Mouse (Mus musculus): ENCODE measurements around the gene Fastkd5. TPM values are rescaled to one million over a fixed set of nuclear protein-coding genes. Genes with fewer than 3 reads are reported as not detected.
A peak's percentile ranks its signal among the peaks of the same experiment; 100 is the strongest.
"Not testable (repeated sequence)": the region's sequence is repeated elsewhere in the genome, so short reads cannot be mapped to it uniquely, and the experiment has no call there.

Fastkd5 gene
- 1 to 10 TPM; 7.7 to 8.5 TPM for total RNA-seq (2021)

- intact Hi-C loops (cut with DNase I), result no loop called here
Measured at GRCm38 (mm10) chr2:130629839-130630203, at the start of gene Fastkd5, which contains the start of gene Ubox5. TSS of gene Fastkd5 (minus strand) at chr2:130630027. TSS of gene Ubox5 (minus strand) at chr2:130630038.

DNA sequence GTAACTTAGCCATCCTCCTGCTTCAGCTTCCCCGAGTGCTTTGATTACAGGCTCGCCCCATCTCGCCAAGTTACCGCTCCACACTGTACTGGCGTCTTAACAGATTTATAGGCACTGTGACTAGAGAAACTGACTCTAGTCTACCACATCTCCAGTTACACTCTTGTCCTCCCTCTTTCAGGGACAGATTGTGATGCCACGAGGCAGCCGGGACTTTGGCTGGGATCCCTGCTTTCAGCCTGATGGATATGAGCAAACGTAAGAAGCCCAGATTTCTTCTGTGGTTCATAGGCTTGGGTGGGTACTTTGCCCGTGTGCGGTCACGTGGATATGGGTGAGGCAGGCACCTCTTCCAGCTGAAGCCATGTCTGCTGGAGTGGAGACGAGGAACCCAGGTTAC lies 49.3 kb upstream of the Fastkd5 start:
- DNase-seq (ENCODE audit: low spot score), result no peak

More at GRCm38 (mm10) chr2:130629839-130630203, at the start of gene Fastkd5, which contains the start of gene Ubox5:
- peak; percentile 72 for DNase-seq (ENCODE audit: low spot score)

DNA sequence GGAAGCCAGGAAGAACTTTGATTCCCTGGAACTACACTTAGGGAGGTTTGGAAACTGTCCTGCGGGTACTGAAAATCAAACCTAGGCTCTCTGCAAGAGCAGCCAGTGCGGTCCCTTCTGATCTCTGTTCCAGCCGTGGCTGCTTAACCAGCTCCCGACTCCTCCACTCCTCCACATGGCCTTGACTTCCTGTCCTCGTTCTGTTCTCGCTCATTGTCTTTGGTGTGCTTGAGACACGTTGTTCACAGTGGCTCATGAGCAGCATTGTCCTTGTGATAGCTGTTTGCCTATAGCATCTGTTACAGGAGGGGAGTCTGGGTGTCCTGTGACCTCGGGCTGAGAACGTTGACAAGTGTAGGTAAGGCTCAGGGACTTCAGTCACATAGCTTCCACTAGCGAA lies 47.4 kb upstream of the Fastkd5 start:
- DNase-seq (ENCODE audit: low spot score), result no peak
- intact Hi-C loops (cut with DNase I), result no loop called here

More for the DNA sequence above, 49.3 kb upstream of the Fastkd5 start:
- intact Hi-C loops (cut with DNase I), result no loop called here

DNA sequence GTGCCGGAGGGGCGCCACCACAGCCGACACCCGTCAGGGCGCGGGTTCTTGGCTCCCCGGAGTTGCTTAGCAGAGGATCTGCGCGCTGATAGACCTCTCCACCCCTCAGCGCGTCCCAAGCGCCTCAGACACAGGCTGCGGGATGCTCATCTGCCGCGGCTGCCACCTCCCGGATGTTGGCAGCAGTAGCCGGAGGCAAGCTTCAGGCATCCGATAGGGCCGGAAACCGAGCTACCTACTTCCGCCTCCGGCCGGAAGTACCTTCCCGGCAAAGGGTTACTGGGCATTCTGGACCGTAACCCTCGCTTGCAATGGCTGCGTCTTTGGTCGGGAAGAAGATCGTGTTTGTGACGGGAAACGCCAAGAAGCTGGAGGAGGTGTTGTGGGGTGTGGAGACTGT lies 37.7 kb upstream of the Fastkd5 start, which contains the start of gene Itpa:
TSS of gene Itpa (plus strand) at position 52 of the 400 bp plus-strand sequence.
- intact Hi-C loops (cut with DNase I), result loop anchor here (10.0 kb wide), 1 partner anchor 243 kb away; the partner anchor contains the start of genes Pced1a and Vps16
- DNase-seq (ENCODE audit: low spot score), result peak; percentile 78

DNA sequence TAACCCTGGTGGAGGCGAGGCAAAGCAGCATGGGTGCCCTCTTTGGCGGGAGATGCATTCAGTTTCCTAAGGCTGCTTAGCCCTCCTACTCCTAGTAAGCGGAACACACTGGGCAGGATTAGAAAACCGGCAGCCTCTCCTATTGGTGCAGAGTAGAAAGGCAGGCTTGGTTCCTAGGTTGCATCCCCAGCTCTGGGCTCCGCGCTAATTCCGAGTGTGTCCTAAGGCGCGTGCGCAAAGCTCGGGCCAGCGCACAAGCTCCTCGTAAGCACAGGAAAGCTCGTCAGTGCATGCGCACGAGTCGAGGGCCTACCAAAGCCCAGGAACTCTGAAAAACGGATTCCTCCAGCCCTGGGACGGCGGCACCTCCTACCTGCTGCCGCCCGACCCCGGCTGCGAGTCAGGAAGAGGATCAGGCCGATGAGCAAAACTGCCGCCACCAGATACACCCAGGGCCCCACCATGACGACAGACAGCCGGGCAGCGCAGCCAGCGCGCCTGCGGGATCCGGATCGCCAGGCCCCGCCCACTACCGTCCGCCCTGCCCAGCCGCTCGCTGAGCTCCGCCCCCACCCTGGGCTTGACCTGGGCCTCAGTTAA lies 34.4 kb upstream of the Fastkd5 start, which contains the start of gene Ddrgk1:
TSS of gene Ddrgk1 (minus strand) at position 558 of the 600 bp plus-strand sequence.
- peak; percentile 88 for DNase-seq (ENCODE audit: low spot score)
- intact Hi-C loops (cut with DNase I), result loop anchor here (10.0 kb wide), 1 partner anchor 239 kb away; the partner anchor contains the start of genes Pced1a and Vps16

DNA sequence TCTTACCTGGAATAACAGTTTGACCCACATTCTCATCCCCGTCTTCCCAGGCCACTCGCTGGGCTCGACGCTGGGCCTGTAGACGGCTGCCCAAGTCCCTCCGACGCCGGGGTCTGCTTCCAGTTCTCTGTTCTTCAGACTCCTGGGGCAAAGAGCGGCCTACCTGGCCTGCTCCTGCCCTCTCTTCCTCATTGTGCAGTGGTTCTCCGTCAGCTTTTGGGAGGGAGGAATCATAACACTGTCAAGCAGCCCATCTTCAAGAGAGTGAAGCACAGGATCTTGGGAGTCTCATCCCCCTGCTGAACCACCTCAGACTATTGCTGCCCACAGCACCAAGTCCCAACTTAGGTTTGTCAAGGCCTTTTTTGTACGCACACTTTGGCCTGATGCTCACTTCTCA lies 33.5 kb upstream of the Fastkd5 start:
- DNase-seq (ENCODE audit: low spot score), result no peak
- intact Hi-C loops (cut with DNase I), result loop anchor here (10.0 kb wide), 1 partner anchor 239 kb away; the partner anchor contains the start of genes Pced1a and Vps16

DNA sequence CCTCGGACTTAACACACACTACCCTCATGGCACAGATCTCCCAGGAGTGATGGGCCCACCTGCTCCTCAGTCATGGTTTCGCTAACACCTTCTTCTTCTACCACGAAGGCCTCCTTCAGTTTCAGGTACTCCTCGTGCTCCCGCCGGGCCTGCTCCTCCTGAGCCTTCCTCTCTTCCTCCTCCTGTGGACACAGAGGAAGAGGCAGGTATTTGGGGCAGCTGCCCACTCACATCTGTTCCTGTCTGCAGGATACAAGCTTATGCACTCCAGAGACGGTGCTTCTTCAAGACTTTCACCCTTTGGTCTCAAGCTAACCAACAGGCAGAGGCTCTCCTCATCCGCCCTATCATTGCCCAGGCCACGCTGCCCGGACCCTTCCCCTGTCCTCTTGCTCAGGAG lies 28.7 kb upstream of the Fastkd5 start:
- DNase-seq (ENCODE audit: low spot score), result no peak
- intact Hi-C loops (cut with DNase I), result no loop called here

GRCm38 (mm10) chr2:130657541-130657940 lies 27.7 kb upstream of the Fastkd5 start:
- DNase-seq (ENCODE audit: low spot score), result no peak
- intact Hi-C loops (cut with DNase I), result no loop called here

DNA sequence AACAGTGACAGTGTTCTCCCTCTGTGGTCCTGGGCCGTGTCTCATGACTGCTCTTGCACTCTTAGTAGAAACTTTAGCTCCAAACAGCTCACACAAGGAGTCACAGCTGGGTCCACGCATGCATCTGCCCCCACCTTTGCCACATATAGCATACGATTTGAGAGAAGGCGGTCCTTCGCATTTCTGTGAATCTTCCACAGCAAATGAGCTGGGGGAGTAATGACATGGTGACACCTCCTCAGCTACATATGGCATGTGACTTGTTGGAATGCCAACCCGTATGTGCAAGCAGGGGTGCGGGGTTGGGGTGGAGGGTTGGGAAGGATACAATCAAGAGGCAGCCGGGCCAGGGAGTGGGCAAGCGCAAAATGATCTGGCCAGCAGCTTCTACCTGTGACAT lies 26.7 kb upstream of the Fastkd5 start:
- intact Hi-C loops (cut with DNase I), result no loop called here
- DNase-seq (ENCODE audit: low spot score), result no peak

DNA sequence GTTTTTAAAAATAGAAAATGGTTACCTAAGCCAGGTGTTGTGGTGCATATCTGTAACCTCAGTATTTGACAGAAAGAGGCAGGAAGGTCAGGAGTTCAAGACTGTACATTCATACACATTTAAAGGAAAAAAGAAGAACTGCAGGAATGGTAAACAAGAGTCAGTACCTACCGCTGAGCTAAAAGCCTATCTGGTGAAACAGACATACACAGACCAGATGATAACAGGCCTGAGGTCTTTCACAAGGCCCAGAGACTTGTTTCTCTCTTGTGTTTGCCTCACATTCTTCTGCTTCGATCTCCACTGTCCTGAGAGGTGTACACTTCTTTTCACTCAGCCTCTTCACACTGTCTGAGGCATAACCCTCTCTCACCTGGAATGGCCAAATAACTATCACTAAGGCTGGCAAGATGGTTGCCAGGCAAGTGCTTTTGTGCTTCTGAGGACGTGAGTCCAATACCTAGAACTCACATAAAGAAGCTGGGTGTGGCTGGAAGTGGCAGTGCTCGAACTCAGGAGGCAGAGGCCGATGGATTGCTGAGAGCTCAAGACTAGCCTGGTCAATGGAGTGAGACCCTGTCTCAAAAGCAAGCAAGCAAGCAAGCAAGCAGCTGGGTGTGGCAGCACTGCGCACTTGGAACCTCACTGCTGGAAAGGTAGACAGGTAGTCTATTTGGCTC lies 26.0 kb upstream of the Fastkd5 start:
- intact Hi-C loops (cut with DNase I), result no loop called here
- DNase-seq (ENCODE audit: low spot score), result no peak

DNA sequence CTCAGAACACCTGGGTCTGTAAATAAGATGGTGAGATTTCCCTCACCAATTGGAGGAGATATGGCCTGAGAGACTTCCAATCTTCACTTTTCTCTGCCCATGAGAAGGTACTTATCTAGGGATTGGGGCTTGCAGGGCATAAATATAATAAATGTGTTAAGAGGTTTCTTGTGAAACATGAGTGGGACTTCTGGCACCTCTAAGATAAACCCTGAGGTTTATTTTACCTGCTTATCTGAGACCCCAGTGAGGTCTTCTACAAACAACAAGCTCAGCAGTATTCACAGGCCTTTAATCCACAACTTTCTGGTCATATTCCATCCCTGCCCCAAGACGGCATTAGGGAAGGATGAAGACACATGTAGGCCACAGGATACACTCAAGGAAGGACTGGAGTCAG lies 23.9 kb upstream of the Fastkd5 start:
- no peak for DNase-seq (ENCODE audit: low spot score)
- intact Hi-C loops (cut with DNase I), result no loop called here

- intact Hi-C loops (cut with DNase I), result no loop called here
- no peak for DNase-seq (ENCODE audit: low spot score)
Measured at GRCm38 (mm10) chr2:130653303-130653702, 23.5 kb upstream of the Fastkd5 start.

DNA sequence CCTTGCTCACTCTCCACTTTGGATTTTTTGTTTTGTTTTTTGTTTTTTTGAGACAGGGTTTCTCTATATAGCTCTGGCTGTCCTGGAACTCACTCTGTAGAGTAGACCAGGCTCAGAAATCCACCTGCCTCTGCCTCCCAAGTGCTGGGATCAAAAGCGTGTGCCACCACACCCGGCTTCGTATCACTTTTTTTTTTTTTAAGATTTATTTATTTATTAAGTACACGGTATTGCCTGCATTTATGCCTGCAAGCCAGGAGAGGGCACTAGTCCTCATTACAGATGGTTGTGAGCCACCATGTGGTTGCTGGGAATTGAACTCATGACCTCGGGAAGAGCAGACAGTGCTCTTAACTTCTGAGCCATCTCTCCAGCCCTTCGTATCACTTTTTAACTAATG lies 19.2 kb upstream of the Fastkd5 start:
- intact Hi-C loops (cut with DNase I); DNase-seq (ENCODE audit: low spot score): not testable (repeated sequence)

GRCm38 (mm10) chr2:130645198-130645597 lies 15.4 kb upstream of the Fastkd5 start:
- intact Hi-C loops (cut with DNase I), result no loop called here
- DNase-seq (ENCODE audit: low spot score), result no peak

- intact Hi-C loops (cut with DNase I), result no loop called here
- peak; percentile 84 for DNase-seq (ENCODE audit: low spot score)
Measured at GRCm38 (mm10) chr2:130642684-130643369, 13.0 kb upstream of the Fastkd5 start, which contains the start of gene Lzts3. TSS of gene Lzts3 (minus strand) at chr2:130642803.

- intact Hi-C loops (cut with DNase I), result no loop called here
- no peak for DNase-seq (ENCODE audit: low spot score)
Measured at GRCm38 (mm10) chr2:130642197-130642660, 12.4 kb upstream of the Fastkd5 start.

DNA sequence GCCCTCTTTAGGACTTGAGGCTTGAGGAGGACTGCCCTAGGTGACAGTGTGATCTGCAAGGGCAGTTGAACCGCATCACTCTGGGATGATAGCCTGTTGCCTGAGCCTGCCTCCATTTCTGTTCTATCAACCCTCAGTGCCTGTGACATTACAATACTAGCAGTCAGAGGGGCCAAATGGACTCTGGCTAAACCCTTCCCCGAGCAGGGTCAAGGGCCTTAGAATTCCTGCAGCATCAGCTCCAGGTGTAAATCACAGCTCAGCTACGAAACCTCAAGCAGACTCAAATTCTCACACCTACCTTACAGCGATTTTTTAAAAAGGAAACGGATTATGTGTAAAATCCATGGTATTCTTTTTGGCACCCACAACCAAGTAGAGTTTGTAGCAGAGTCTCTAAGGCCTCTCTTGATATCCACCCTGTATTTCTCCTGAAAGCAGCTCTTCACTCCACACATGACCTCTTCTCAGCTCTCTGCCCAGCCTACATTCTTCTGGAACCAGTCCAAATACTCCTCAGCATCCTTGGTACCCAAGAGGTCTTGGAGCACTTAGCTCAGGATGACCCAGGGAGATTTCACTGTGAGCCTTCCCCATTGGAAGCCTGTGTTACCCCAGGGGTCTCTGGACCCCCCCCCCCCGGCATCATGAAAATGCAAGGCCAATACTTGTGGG lies 11.7 kb upstream of the Fastkd5 start:
- intact Hi-C loops (cut with DNase I), result no loop called here
- no peak for DNase-seq (ENCODE audit: low spot score)

DNA sequence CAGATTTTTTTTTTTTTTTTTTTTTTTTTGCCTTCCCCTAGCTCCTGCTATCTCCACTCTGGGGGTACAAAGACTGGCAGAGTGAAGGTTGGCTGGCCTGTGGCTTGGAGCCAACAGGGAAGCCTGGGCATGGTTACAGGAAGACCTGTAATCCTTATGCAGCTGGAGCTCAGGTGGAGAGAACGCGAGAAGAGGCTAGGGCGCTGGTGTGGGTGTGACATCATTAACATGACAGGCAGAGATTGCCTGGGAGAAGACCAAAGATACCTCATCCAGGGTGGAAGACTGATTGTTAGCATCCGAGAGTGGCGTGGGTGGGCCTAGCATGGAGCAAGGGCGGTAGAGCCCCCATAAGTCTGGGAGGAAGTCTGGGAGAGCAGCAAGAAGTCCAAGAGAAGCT lies 9.4 kb upstream of the Fastkd5 start:
- no peak for DNase-seq (ENCODE audit: low spot score)

DNA sequence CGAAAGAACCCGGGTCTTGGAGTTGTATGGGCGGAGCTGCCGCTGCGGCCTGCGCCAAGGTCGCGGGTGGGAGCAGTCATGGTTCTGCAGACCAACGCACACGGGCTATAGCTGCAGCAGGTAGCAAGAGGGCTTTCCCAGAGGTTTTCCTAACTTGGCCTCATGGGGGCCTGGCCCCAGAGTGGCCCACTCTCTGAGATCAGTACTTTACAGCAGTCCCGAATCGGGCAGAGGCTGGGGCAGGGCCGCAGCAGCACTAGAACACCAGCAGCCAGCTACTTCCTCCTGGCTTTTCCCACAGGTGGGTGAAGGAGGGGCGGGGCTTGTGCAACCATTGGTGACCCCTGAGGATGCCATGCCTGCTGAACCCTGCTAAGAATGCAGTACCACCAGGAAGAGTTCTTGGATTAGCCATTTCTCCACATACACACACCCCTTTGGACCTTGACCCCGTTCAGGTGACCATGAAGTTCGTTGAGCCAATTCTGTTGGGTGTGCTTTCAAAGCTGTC lies 8.3 kb upstream of the Fastkd5 start:
- DNase-seq (ENCODE audit: low spot score), result no peak
- intact Hi-C loops (cut with DNase I), result no loop called here

More for the DNA sequence above, 9.4 kb upstream of the Fastkd5 start:
- intact Hi-C loops (cut with DNase I), result no loop called here

GRCm38 (mm10) chr2:130635847-130636246 lies 6.0 kb upstream of the Fastkd5 start:
- intact Hi-C loops (cut with DNase I), result no loop called here
- DNase-seq (ENCODE audit: low spot score), result no peak

Measured in heart, postnatal 25 days (tissue).